Mouse (Mus musculus): ENCODE measurements around the gene Gm29776. TPM values are rescaled to one million over a fixed set of nuclear protein-coding genes. Genes with fewer than 3 reads are reported as not detected.

Gene Gm29776
- polyA plus RNA-seq (2015; fragmentation: Nextera tagmentation; extraction: Ambion mirVana), result 0.28 and 0.34 TPM in 2 replicates

- Histone ChIP-seq H3K4me1 (ENCODE audit: control insufficient read depth, insufficient read depth, low read depth, low read length) (no peaks in the 10 kb centered on the region), H3K27me3 (replicated peaks; ENCODE audit: control insufficient read depth, insufficient read depth, low read length) (no peaks in the 10 kb centered on the region; the same call in 1 of the 2 replicates), H3K9ac (ENCODE audit: low read depth, low read length) (no peak within 1 kb of the TSS), H3K36me3 (ENCODE audit: control insufficient read depth, insufficient read depth, low read length) (peaks cover 2% of the 10 kb centered on the region; the same call in 1 of the 2 replicates), H3K4me2 (ENCODE audit: low read length) (no peak within 1 kb of the TSS), H3K9me3 (ENCODE audit: control insufficient read depth, low read length) (no peaks in the 10 kb centered on the region), H3K4me3 (ENCODE audit: low read length) (no peak within 1 kb of the TSS), H3K27ac (ENCODE audit: low read depth, low read length) (no peak within 1 kb of the TSS)
- 78% methylated on average over 4 of the region's 4 CpGs for WGBS
- no peak for ATAC-seq
Observed at GRCm38 (mm10) chr14:54698733-54699132, at the start of gene Gm29776. TSS of gene Gm29776 (minus strand) at chr14:54698833.

- Histone ChIP-seq H3K9me3 (ENCODE audit: control insufficient read depth, low read length) (no peaks in the 10 kb centered on the region), H3K4me2 (ENCODE audit: low read length) (no peak overlapping the region), H3K36me3 (ENCODE audit: control insufficient read depth, insufficient read depth, low read length) (no peaks in the 10 kb centered on the region), H3K9ac (ENCODE audit: low read depth, low read length) (no peak overlapping the region), H3K4me3 (ENCODE audit: low read length) (no peak overlapping the region), H3K4me1 (ENCODE audit: control insufficient read depth, insufficient read depth, low read depth, low read length) (no peaks in the 10 kb centered on the region), H3K27ac (ENCODE audit: low read depth, low read length) (no peak overlapping the region), H3K27me3 (replicated peaks; ENCODE audit: control insufficient read depth, insufficient read depth, low read length) (no peaks in the 10 kb centered on the region)
- ATAC-seq, result no peak
- 94% methylated on average over 9 of the region's 9 CpGs for WGBS
Observed at GRCm38 (mm10) chr14:54746038-54746437, 47.4 kb upstream of the Gm29776 start.

- 75% methylated on average over 8 of the region's 8 CpGs for WGBS
- no peak for ATAC-seq
- H3K27ac ChIP-seq (ENCODE audit: low read depth, low read length), result no peak overlapping the region
- H3K4me3 ChIP-seq (ENCODE audit: low read length), result no peak overlapping the region
- H3K4me1 ChIP-seq (ENCODE audit: control insufficient read depth, insufficient read depth, low read depth, low read length), result no peaks in the 10 kb centered on the region
- H3K36me3 ChIP-seq (ENCODE audit: control insufficient read depth, insufficient read depth, low read length), result no peaks in the 10 kb centered on the region
- H3K9me3 ChIP-seq (ENCODE audit: control insufficient read depth, low read length), result no peaks in the 10 kb centered on the region
- H3K27me3 ChIP-seq (replicated peaks; ENCODE audit: control insufficient read depth, insufficient read depth, low read length), result no peaks in the 10 kb centered on the region
- no peak overlapping the region for H3K9ac ChIP-seq (ENCODE audit: low read depth, low read length)
- no peak overlapping the region for H3K4me2 ChIP-seq (ENCODE audit: low read length)
Observed at GRCm38 (mm10) chr14:54744473-54744872, 45.8 kb upstream of the Gm29776 start.

DNA sequence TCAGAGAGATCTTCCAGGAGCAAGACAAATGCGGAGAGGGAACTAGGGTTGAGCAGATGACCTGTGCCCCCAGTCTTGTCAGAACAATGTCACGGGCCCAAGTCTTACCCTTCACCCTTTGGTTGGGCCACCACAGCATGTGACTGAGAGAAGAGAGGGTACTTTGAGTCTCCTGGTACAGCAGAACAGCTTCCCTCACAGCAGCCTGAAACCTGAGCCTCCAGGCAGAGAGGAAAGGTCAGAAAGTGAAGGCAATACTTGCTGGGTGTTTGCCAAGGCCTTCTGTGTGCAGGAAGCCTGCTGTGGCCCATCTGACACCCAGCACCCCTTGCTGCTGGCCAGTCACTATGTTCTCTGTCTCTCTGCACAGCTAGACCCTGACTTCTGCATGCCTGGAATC is 43.7 kb upstream of the Gm29776 start:
- Histone ChIP-seq H3K27ac (ENCODE audit: low read depth, low read length) (no peak overlapping the region), H3K4me1 (ENCODE audit: control insufficient read depth, insufficient read depth, low read depth, low read length) (no peaks in the 10 kb centered on the region), H3K9ac (ENCODE audit: low read depth, low read length) (no peak overlapping the region), H3K27me3 (replicated peaks; ENCODE audit: control insufficient read depth, insufficient read depth, low read length) (no peaks in the 10 kb centered on the region), H3K9me3 (ENCODE audit: control insufficient read depth, low read length) (no peaks in the 10 kb centered on the region), H3K4me2 (ENCODE audit: low read length) (no peak overlapping the region), H3K36me3 (ENCODE audit: control insufficient read depth, insufficient read depth, low read length) (no peaks in the 10 kb centered on the region), H3K4me3 (ENCODE audit: low read length) (no peak overlapping the region)
- 81% methylated on average over 2 of the region's 2 CpGs for WGBS
- ATAC-seq, result no peak

- Histone ChIP-seq H3K4me1 (ENCODE audit: control insufficient read depth, insufficient read depth, low read depth, low read length) (peaks cover 5% of the 10 kb centered on the region), H3K4me2 (ENCODE audit: low read length) (no peak overlapping the region), H3K27ac (ENCODE audit: low read depth, low read length) (no peak overlapping the region), H3K27me3 (replicated peaks; ENCODE audit: control insufficient read depth, insufficient read depth, low read length) (no peaks in the 10 kb centered on the region), H3K9me3 (ENCODE audit: control insufficient read depth, low read length) (no peaks in the 10 kb centered on the region), H3K4me3 (ENCODE audit: low read length) (no peak overlapping the region), H3K36me3 (ENCODE audit: control insufficient read depth, insufficient read depth, low read length) (no peaks in the 10 kb centered on the region), H3K9ac (ENCODE audit: low read depth, low read length) (no peak overlapping the region)
- no peak for ATAC-seq
- WGBS, result 90% methylated on average over 6 of the region's 6 CpGs
Observed at GRCm38 (mm10) chr14:54741721-54742120, 43.1 kb upstream of the Gm29776 start.

DNA sequence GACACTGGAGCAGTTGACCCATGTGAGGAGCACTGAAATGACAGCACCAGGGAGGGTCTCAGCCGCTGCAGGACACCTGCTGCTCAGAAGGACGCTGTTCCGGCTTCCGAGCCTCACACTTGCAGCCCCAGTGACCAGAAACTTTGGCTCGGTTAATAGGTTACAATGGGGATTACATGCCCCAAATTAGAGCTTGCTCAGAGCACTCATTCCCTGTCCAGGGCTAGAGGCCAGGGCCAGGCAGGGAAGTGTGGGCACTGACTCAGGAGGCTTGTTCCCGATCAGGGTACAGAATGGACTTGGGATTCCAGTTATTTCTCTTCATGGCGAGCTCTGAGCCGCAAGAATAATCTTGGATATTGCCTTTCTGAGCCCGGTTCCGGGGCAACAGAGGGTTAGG is 39.0 kb upstream of the Gm29776 start:
- Histone ChIP-seq H3K27me3 (replicated peaks; ENCODE audit: control insufficient read depth, insufficient read depth, low read length) (no peaks in the 10 kb centered on the region), H3K9ac (ENCODE audit: low read depth, low read length) (no peak overlapping the region), H3K4me1 (ENCODE audit: control insufficient read depth, insufficient read depth, low read depth, low read length) (peaks cover 7% of the 10 kb centered on the region), H3K4me2 (ENCODE audit: low read length) (no peak overlapping the region), H3K9me3 (ENCODE audit: control insufficient read depth, low read length) (no peaks in the 10 kb centered on the region), H3K36me3 (ENCODE audit: control insufficient read depth, insufficient read depth, low read length) (no peaks in the 10 kb centered on the region), H3K27ac (ENCODE audit: low read depth, low read length) (peak overlapping the region; percentile 57; the same call in 1 of the 2 replicates), H3K4me3 (ENCODE audit: low read length) (no peak overlapping the region)
- ATAC-seq, result no peak
- WGBS, result 59% methylated on average over 9 of the region's 10 CpGs

DNA sequence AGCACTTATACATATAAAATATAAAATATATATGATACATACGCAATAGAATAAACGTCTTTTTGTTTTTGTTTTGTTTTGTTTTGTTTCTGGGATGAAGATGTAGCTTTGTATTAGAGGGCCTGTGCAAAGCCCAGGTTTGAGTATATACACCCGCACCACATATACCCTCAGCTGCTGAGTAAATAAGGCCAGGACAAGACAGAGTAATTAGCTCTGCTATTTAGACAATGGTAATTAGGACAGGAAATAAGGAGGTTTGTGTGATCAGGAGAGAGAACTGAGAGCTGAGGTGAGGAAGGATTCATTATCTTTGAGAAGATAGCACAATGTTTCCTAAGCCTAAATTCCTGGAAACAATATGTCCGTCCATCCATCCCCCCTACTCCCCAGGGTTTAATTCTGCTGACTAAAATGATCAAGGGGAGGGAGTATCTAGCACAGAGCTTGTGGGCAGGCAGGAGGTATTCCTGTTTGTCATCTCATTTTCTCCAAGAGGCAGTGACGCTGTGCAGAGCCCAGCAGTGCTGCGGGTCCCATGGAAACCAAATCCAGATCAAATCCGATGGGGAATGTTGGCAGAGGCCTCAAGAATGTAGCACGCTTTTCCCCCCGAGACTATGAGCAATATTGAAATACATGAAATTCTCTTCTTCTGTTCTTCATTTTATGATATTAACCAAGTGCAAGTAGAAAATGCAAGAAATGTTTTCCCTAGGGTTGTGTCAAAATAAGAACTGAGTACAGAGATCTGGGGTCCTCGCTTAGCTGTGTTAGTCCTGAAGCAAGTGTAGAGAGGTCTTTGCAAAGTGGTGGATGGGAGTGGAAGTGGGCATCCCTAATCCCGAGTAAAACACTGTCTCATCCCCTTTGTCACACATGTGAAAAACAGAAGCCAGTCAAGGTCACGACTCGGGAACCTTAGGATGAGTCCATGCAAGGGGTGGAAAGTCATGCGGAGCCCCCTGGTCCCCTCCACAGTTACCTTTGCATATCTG is 38.2 kb upstream of the Gm29776 start:
- H3K9me3 ChIP-seq (ENCODE audit: control insufficient read depth, low read length), result no peaks in the 10 kb centered on the region
- H3K27me3 ChIP-seq (replicated peaks; ENCODE audit: control insufficient read depth, insufficient read depth, low read length), result no peaks in the 10 kb centered on the region
- no peak overlapping the region for H3K4me2 ChIP-seq (ENCODE audit: low read length)
- peak; percentile 77 for ATAC-seq
- H3K4me3 ChIP-seq (ENCODE audit: low read length), result no peak overlapping the region
- H3K36me3 ChIP-seq (ENCODE audit: control insufficient read depth, insufficient read depth, low read length), result no peaks in the 10 kb centered on the region
- no peak overlapping the region for H3K9ac ChIP-seq (ENCODE audit: low read depth, low read length)
- H3K4me1 ChIP-seq (ENCODE audit: control insufficient read depth, insufficient read depth, low read depth, low read length), result peaks cover 7% of the 10 kb centered on the region
- H3K27ac ChIP-seq (ENCODE audit: low read depth, low read length), result peak overlapping the region; percentile 57
- WGBS, result 51% methylated on average over 14 of the region's 14 CpGs

- WGBS, result 79% methylated on average over 4 of the region's 4 CpGs
- Histone ChIP-seq H3K9ac (ENCODE audit: low read depth, low read length) (no peak overlapping the region), H3K4me2 (ENCODE audit: low read length) (no peak overlapping the region), H3K27ac (ENCODE audit: low read depth, low read length) (no peak overlapping the region), H3K36me3 (ENCODE audit: control insufficient read depth, insufficient read depth, low read length) (no peaks in the 10 kb centered on the region), H3K4me3 (ENCODE audit: low read length) (no peak overlapping the region), H3K27me3 (replicated peaks; ENCODE audit: control insufficient read depth, insufficient read depth, low read length) (no peaks in the 10 kb centered on the region), H3K4me1 (ENCODE audit: control insufficient read depth, insufficient read depth, low read depth, low read length) (peaks cover 7% of the 10 kb centered on the region), H3K9me3 (ENCODE audit: control insufficient read depth, low read length) (no peaks in the 10 kb centered on the region)
- ATAC-seq, result no peak
Observed at GRCm38 (mm10) chr14:54735221-54735620, 36.6 kb upstream of the Gm29776 start.

DNA sequence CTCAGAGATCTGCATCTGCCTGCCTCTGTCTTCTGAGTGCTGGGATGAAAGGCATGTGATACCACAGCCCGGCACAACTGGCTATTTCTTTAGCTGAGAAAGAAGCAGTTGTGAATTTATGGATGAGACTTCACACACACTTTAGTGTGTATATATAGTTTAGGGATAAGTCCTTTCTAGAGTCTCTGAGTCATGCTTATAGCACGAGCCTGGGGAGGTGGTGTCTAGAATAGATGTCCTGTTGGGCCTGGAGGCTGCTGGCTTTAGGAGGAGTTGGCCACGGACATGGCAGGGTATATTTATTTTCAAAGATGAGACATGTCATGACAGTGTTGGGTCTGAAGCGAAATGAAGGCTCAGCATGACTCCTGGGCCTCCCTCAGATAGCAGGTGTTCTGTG is 35.4 kb upstream of the Gm29776 start:
- ATAC-seq, result no peak
- Histone ChIP-seq H3K27ac (ENCODE audit: low read depth, low read length) (no peak overlapping the region), H3K9ac (ENCODE audit: low read depth, low read length) (no peak overlapping the region), H3K36me3 (ENCODE audit: control insufficient read depth, insufficient read depth, low read length) (no peaks in the 10 kb centered on the region), H3K4me2 (ENCODE audit: low read length) (no peak overlapping the region), H3K27me3 (replicated peaks; ENCODE audit: control insufficient read depth, insufficient read depth, low read length) (no peaks in the 10 kb centered on the region), H3K4me3 (ENCODE audit: low read length) (no peak overlapping the region), H3K4me1 (ENCODE audit: control insufficient read depth, insufficient read depth, low read depth, low read length) (peaks cover 7% of the 10 kb centered on the region), H3K9me3 (ENCODE audit: control insufficient read depth, low read length) (no peaks in the 10 kb centered on the region)
- 75% methylated on average over 4 of the region's 4 CpGs for WGBS

Measured in hindbrain, embryonic 16.5 days (tissue).